Mouse (Mus musculus): ENCODE data around the gene Tcf20. TPM values are rescaled to one million over a fixed set of nuclear protein-coding genes. Genes with fewer than 3 reads are reported as not detected.
"Not testable (repeated sequence)": the region's sequence is repeated elsewhere in the genome, so short reads cannot be mapped to it uniquely, and the experiment has no call there.

Tcf20 gene
- polyA plus RNA-seq, 1 experiment from 2014 or later, result 14.7 TPM

DNA sequence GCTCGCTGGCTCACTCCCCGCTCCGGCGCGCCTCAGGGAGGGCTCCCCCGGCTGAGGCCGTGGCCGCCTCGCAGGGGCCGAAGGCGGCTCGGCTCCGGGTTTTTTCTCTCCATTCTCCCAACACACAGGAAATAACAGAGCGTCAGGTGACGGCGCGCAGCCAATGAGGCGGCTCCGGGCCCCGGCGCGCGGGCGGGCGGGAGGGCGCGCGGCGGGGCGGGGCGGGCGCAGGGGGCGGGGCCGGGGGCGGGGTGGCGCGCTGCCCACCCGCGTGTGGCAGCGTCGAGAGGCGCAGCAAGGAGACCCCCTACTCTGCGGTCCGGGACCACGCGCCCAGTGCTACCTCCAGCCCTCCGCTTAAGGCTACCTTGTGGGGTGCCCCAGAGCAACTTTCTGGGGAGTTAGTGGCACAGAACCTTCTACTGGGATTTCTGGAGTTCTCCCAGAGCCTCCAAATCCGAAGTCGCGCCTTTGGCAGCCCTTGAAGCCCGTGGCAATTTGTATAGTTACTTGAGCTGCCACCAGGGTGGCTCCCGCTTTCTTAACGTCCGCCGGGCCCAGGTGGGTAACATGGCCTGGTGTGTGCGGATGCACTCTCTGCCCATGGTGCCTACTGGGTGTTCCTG is 87.9 kb downstream of the Tcf20 start:
- peaks cover 65% of the 10 kb centered on the region for H3K4me1 ChIP-seq

DNA sequence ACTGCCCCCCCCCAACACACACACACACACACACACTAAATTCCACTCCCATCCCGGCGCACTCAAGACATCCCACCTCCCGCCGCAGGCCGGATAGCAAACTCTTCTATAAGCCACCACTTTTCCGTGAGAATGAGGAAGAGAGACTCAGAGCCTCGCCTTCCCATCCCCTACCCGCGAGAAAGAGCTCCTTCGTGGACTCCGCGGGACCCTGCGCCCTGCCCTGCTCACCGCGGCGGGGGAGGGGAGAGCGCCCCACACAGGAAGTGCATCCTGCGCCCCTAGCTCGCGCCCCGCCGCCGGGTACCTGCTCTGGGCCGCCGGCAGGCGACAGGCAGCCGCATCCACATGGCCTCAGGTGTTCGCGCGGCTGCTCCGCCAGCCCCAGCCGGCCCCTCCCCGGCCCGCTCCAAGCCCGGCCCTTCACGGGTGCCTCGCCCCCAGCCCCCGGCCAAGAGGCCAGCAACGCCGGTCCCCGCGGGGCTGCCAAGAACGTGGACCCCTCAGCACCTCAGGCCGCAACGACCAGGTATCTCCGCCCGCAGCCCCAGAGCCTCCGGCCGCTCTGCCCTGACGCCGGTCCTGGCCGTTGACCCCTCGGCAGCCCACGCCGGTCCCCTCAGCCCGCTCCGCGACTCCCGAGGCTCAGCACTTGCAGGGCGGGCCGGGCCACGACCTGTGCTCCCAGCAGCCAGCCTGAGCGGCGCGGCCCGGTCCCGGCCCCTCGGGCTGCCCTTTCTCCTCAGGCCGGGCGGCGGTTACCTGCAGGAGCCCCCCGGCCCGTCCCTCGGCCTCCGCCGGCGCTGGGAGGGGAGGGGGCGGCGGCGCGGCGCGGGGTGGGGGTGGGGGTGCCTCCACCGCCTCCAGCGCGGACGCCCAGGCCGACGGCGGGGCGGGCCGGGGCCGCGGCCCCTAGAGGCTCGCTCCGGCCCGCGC is 88.7 kb downstream of the Tcf20 start:
- Histone ChIP-seq H3K4me2 (peak overlapping the region; percentile 97), H3K4me1 (peaks cover 57% of the 10 kb centered on the region), H3K27me3 (peaks cover 24% of the 10 kb centered on the region), H3K9me3 (no peaks in the 10 kb centered on the region), H3K36me3 (replicated peaks) (no peaks in the 10 kb centered on the region), H3K9ac (peak overlapping the region; percentile 99), H3K27ac (peak overlapping the region; percentile 98), H3K4me3 (replicated peaks) (peak overlapping the region; percentile 100)
- peak; percentile 69 for ATAC-seq (ENCODE audit: low FRiP score)
- WGBS, result under 1% methylated on average over 80 of the region's 98 CpGs

More for the DNA sequence above, 87.9 kb downstream of the Tcf20 start:
- H3K4me2 ChIP-seq, result peak overlapping the region; percentile 97
- H3K9me3 ChIP-seq, result no peaks in the 10 kb centered on the region
- peaks cover 27% of the 10 kb centered on the region for H3K27me3 ChIP-seq
- H3K36me3 ChIP-seq (replicated peaks), result no peaks in the 10 kb centered on the region
- WGBS, result under 1% methylated on average over 36 of the region's 56 CpGs
- peak; percentile 92 for ATAC-seq (ENCODE audit: low FRiP score)
- peak overlapping the region; percentile 100 for H3K4me3 ChIP-seq (replicated peaks)
- H3K9ac ChIP-seq, result peak overlapping the region; percentile 99
- H3K27ac ChIP-seq, result peak overlapping the region; percentile 98

DNA sequence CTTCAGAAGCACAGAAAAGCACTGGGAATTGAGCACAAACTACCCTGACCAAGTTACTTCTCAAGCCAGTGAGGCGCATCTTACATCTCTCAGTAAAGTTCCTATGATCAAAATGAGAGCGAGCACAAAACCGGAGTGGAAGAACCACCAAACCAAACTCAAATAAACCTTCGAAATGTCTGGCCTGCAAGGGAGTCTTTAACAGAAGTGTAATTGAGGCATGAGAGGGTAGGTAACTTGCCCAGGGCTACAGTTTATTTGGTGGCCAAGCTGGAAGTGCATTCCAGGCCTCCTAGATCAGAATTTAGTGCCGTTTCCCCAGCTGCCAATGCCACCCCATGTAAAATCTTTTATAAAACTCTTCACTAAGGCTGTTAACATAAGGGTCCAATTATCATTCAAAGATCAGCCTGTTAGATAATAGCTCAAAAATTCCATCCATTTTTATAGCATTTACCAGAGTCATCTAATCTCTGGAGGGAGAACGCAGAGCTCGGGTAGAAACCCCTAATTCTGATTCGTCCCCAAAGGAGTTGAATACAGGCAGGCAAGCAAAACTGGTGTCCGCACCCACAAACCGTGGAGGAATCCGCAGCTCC is 89.4 kb downstream of the Tcf20 start:
- Histone ChIP-seq H3K4me1 (peaks cover 51% of the 10 kb centered on the region), H3K4me3 (replicated peaks) (peak overlapping the region; percentile 100), H3K27ac (peak overlapping the region; percentile 98), H3K4me2 (peak overlapping the region; percentile 97), H3K9ac (peak overlapping the region; percentile 99), H3K27me3 (peaks cover 16% of the 10 kb centered on the region), H3K9me3 (no peaks in the 10 kb centered on the region), H3K36me3 (replicated peaks) (no peaks in the 10 kb centered on the region)
- ATAC-seq (ENCODE audit: low FRiP score), result no peak
- 17% methylated on average over 11 of the region's 11 CpGs for WGBS

DNA sequence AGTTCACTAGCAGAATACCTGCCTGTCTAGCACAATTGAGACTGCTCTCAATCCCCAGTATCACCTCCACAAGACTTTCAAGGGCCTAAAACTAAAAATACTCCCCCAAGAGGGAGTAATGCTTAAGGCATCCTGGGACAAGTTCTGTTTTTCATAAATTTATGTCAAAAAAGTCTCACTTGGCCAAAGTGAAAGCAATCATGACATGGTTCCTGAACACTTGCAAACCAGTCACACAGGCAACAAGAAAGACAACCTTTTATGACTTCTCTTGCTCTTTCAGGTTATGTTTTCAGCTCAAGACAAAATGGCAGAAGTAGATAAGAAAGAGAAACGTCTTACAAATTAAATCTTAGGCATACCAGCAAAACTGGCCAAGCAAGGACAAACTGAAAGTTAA is 91.3 kb downstream of the Tcf20 start:
- WGBS, result 73% methylated on average over 1 of the region's 1 CpGs
- no peak for ATAC-seq (ENCODE audit: low FRiP score)
- Histone ChIP-seq H3K9ac (no peak overlapping the region), H3K36me3 (replicated peaks) (no peaks in the 10 kb centered on the region), H3K9me3 (no peaks in the 10 kb centered on the region), H3K4me3 (replicated peaks) (no peak overlapping the region), H3K4me1 (peaks cover 34% of the 10 kb centered on the region), H3K27ac (no peak overlapping the region), H3K27me3 (peaks cover 3% of the 10 kb centered on the region; the same call in 1 of the 2 replicates), H3K4me2 (no peak overlapping the region)

DNA sequence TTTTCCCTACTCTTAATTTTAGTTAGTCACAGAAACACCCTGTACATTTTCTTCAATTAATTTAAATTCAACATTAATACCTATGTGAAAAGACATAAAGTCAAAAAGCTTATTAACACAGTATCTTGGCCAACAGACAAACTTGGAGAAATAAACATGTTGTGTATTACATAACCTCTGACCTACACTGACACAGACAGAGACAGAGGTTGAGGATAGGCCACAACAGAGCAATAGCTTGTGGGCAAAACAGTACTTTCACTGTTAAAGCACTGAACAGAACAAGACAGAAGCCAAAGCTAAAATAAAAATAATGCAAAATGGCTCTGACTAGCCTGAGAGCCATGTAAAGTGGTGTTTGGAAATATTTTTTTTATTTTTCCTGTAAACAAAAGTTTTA is 97.2 kb downstream of the Tcf20 start:
- ATAC-seq (ENCODE audit: low FRiP score), result no peak
- Histone ChIP-seq H3K27me3 (no peaks in the 10 kb centered on the region), H3K9me3 (no peaks in the 10 kb centered on the region), H3K4me2 (no peak overlapping the region), H3K9ac (no peak overlapping the region), H3K36me3 (replicated peaks) (no peaks in the 10 kb centered on the region), H3K4me3 (replicated peaks) (no peak overlapping the region), H3K27ac (no peak overlapping the region), H3K4me1 (no peaks in the 10 kb centered on the region)

DNA sequence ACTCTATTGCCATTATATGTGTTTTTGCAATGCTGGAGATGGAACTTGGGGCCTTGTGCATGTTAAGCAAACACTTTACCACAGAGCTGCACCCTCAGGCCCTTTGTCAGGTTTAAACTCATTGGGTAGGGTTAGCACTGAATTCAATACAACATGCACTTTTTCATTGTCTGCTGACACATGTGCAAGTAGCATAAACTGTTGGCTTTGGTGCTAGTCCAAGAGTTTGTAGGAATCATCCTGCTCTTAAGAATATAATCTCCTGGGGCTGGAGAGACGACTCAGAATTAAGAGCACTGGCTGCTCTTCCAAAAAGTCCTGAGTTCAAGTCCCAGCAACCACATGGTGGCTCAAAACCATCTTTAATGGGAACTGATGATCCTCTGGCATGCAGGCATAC is 98.2 kb downstream of the Tcf20 start:
- H3K27me3 ChIP-seq, result no peaks in the 10 kb centered on the region
- H3K9ac ChIP-seq, result no peak overlapping the region
- no peaks in the 10 kb centered on the region for H3K36me3 ChIP-seq (replicated peaks)
- no peak overlapping the region for H3K4me3 ChIP-seq (replicated peaks)
- no peak overlapping the region for H3K27ac ChIP-seq
- no peaks in the 10 kb centered on the region for H3K4me1 ChIP-seq
- 87% methylated on average over 1 of the region's 1 CpGs for WGBS
- H3K4me2 ChIP-seq, result no peak overlapping the region
- no peaks in the 10 kb centered on the region for H3K9me3 ChIP-seq
- ATAC-seq (ENCODE audit: low FRiP score), result no peak

DNA sequence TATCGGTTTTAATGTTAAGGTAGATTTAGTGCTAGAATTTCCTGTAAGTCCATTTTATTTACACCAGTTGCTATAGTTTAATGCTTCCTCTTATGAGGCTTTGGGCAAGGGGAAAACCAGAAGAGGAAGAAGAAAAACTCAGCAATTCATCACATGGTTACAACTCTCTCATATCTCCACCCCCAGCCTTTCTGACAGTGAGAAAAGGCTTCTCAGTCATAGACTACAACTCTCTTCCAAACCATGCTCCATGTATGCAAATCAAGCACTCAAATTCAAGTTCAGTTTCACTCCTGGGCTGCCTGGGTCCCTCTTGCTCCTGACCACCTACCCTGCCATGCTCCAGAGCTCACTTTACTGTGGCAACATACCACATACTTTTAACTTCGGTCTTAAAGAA is 99.2 kb downstream of the Tcf20 start:
- H3K9me3 ChIP-seq, result no peaks in the 10 kb centered on the region
- H3K27me3 ChIP-seq, result no peaks in the 10 kb centered on the region
- H3K4me3 ChIP-seq (replicated peaks), result no peak overlapping the region
- H3K4me1 ChIP-seq, result no peaks in the 10 kb centered on the region
- no peak overlapping the region for H3K9ac ChIP-seq
- no peak overlapping the region for H3K27ac ChIP-seq
- ATAC-seq (ENCODE audit: low FRiP score), result no peak
- no peak overlapping the region for H3K4me2 ChIP-seq
- 95% methylated on average over 2 of the region's 2 CpGs for WGBS
- H3K36me3 ChIP-seq (replicated peaks), result no peaks in the 10 kb centered on the region

DNA sequence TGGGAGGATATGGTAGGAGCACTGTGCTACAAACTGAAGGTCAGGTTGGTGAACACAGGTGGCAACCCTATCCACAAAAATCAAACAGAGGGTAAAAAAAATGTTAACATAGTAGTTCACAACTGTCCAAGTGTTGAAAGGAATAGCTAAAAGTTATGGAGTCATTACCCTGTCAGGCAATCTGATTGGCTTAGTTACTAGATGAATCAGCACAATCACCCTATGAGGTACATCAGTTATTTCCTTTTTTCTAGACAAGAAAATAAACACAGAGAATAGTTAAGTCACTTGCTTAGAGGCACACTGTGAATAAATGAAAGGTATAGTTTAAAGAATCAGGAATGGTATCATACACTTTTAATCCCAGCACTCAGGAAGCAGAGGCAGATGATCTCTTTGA is 110.4 kb downstream of the Tcf20 start:
- no peak overlapping the region for H3K4me3 ChIP-seq (replicated peaks)
- no peak for ATAC-seq (ENCODE audit: low FRiP score)
- H3K9me3 ChIP-seq, result no peaks in the 10 kb centered on the region

DNA sequence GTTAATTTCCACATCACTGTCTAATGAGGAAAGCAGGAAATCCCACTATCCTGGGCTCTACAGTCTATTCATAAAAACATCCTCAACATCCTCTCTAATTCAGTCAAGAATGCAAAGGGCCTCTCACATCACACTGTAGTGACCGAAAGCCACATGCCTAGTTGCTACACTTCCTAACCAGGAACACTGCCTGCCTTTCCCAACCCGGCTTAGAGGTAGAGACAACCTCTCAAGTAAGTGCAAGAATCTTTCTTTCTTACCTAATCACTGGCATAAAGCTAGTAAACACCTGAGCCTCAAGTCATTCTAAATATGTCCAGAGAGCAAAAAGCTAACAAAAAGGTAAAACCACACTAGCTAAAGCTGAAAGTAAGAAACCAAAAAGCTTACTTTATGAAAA is 110.8 kb downstream of the Tcf20 start:
- Histone ChIP-seq H3K9ac (no peak overlapping the region), H3K27ac (no peak overlapping the region), H3K36me3 (replicated peaks) (no peaks in the 10 kb centered on the region), H3K4me2 (no peak overlapping the region), H3K4me3 (replicated peaks) (no peak overlapping the region), H3K4me1 (no peaks in the 10 kb centered on the region), H3K27me3 (no peaks in the 10 kb centered on the region), H3K9me3 (no peaks in the 10 kb centered on the region)
- ATAC-seq (ENCODE audit: low FRiP score), result no peak
- 89% methylated on average over 2 of the region's 2 CpGs for WGBS

More for the DNA sequence above, 110.4 kb downstream of the Tcf20 start:
- Histone ChIP-seq H3K27me3 (no peaks in the 10 kb centered on the region), H3K4me1 (no peaks in the 10 kb centered on the region), H3K27ac (no peak overlapping the region), H3K36me3 (replicated peaks) (no peaks in the 10 kb centered on the region), H3K9ac (no peak overlapping the region), H3K4me2 (no peak overlapping the region)

DNA sequence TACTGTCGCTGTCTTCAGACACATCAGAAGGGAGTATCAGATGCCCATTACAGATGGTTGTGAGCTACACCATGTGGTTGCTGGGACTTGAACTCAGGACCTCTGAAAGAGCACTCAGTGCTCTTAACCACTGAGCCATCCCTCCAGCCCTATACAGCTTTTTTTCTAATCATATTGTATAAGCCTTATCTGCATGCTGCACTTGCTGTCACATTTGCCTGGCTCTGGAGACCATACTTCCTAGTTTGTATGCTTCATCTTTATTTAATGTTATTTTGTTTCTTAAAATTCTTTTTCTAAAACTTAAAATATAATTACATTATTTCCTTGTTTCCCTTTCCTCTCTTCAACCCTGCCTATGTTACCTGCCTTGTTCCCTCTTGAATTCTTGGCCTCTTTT is 115.6 kb downstream of the Tcf20 start:
- H3K27ac ChIP-seq, result no peak overlapping the region
- no peak for ATAC-seq (ENCODE audit: low FRiP score)
- no peaks in the 10 kb centered on the region for H3K36me3 ChIP-seq (replicated peaks)
- no peaks in the 10 kb centered on the region for H3K27me3 ChIP-seq
- H3K4me3 ChIP-seq (replicated peaks), result no peak overlapping the region
- H3K9ac ChIP-seq, result no peak overlapping the region
- H3K9me3 ChIP-seq, result no peaks in the 10 kb centered on the region
- no peaks in the 10 kb centered on the region for H3K4me1 ChIP-seq
- no peak overlapping the region for H3K4me2 ChIP-seq
- WGBS, result 90% methylated on average over 1 of the region's 1 CpGs

DNA sequence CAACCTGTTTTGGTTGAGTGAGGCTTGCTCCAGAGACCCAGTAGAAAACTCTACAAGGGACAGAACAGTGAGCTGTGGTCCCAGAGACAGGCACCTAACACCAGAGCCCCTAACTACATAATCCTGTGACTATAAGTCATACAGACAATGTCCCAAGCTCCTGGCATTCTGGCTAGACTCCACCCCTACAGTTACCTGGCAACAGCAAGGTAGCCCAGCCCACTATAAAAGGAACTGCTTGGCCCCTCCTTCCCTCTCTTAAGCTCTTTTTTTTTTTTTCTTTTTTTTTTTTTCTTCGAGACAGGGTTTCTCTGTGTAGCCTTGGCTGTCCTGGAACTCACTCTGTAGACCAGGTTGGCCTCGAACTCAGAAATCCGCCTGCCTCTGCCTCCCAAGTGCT is 121.4 kb downstream of the Tcf20 start:
- not testable (repeated sequence) for H3K27me3 ChIP-seq; H3K4me3 ChIP-seq (replicated peaks); H3K36me3 ChIP-seq (replicated peaks); H3K27ac ChIP-seq; H3K9ac ChIP-seq; H3K4me2 ChIP-seq; H3K4me1 ChIP-seq; H3K9me3 ChIP-seq; ATAC-seq (ENCODE audit: low FRiP score)
- 92% methylated on average over 3 of the region's 3 CpGs for WGBS

DNA sequence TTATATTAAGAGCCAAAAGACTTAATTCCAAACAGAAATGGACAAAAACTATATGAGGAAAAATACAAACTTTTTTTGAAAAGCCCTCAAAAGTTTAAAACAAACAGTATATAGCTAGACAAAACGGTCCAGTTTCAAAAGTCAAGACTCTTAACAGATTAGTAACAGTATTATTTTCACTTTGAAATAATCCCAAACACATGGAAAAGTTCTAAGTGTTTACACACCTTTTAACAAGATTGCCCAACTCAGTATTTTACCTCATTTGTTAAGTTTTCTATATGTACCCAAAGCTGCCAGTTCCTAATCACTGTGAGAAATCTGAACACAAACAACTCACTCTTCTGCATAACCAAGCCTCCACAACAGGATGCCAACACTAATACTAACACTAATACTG is 124.0 kb downstream of the Tcf20 start:
- 96% methylated on average over 1 of the region's 1 CpGs for WGBS
- no peaks in the 10 kb centered on the region; the same call in 1 of the 2 replicates for H3K9me3 ChIP-seq

More for the DNA sequence above, 124.0 kb downstream of the Tcf20 start:
- no peak overlapping the region for H3K4me2 ChIP-seq
- no peak overlapping the region for H3K9ac ChIP-seq
- no peak overlapping the region for H3K4me3 ChIP-seq (replicated peaks)
- H3K27me3 ChIP-seq, result no peaks in the 10 kb centered on the region
- no peaks in the 10 kb centered on the region for H3K36me3 ChIP-seq (replicated peaks)
- H3K27ac ChIP-seq, result no peak overlapping the region
- H3K4me1 ChIP-seq, result peaks cover 5% of the 10 kb centered on the region; the same call in 1 of the 2 replicates
- no peak for ATAC-seq (ENCODE audit: low FRiP score)

Data from forebrain, embryonic 12.5 days (tissue).